Mouse (Mus musculus) embryonic fibroblast, embryonic 13.5 days (primary cell): ENCODE results near the gene Slc2a2. TPM values are rescaled to one million over a fixed set of nuclear protein-coding genes. Genes with fewer than 3 reads are reported as not detected.
"Not testable (repeated sequence)": the region's sequence is repeated elsewhere in the genome, so short reads cannot be mapped to it uniquely, and the experiment has no call there.

ENCODE experiments used
- H3K27ac ChIP-seq: 2 replicates; pipeline ENCODE4 v1.5.1; 2012; ENCODE audit warnings: low read length, control low read depth, inconsistent platforms; ENCODE audit not compliant: insufficient read depth
- H3K4me1 ChIP-seq: 2 replicates; pipeline ENCODE4 v1.6.1; 2011; ENCODE audit warnings: low read length; ENCODE audit not compliant: control insufficient read depth, insufficient read depth
- H3K4me3 ChIP-seq: 2 replicates; pipeline ENCODE4 v1.5.1; 2011; ENCODE audit warnings: mild to moderate bottlenecking, control low read depth, low read length; ENCODE audit not compliant: insufficient read depth
- CTCF ChIP-seq: IDR thresholded peaks from 2 replicates; pipeline ENCODE4 v1.5.1; 2011; ENCODE audit warnings: mild to moderate bottlenecking, control low read depth, low read length, moderate library complexity, borderline replicate concordance; ENCODE audit not compliant: insufficient read depth
- POLR2A ChIP-seq: IDR thresholded peaks from 2 replicates; pipeline ENCODE4 v1.6.1; 2011; ENCODE audit warnings: low read depth, mild to moderate bottlenecking, control low read depth, low read length, moderate library complexity
- polyA plus RNA-seq: library from polyadenylated mRNA; stranded (reverse); fragments of >200 nt; gene quantifications from 2 replicates; pipeline ENCODE4 v1.2.4, GENCODE M21; 2011; ENCODE audit warnings: low read depth; ENCODE audit not compliant: missing spikeins, insufficient read length

Gene Slc2a2
- polyA plus RNA-seq, 1 experiment, result not detected

DNA sequence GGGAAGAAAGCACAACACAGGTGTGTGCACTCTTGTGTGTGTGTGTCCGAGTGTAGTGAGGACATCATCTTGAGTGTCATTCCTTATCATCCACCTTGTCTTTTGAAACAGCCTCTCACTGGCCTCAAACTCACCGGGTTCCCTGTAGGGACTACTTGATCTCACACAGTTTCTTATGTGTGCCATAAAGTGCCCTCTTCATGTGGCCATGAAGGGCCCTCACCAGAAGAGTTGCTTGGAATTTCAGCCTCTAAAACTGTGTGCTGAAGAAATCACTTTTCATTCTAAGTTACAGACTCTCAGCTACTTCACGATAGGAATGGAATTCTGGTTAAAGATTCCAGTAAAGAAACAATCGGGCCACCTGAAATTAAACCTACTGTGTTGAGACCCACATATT is 69.2 kb downstream of the Slc2a2 start:
- no peak overlapping the region for H3K27ac ChIP-seq
- no peak overlapping the region for H3K4me3 ChIP-seq
- TF ChIP-seq CTCF, result no peak
- TF ChIP-seq POLR2A, result no peak
- no peaks in the 10 kb centered on the region for H3K4me1 ChIP-seq

DNA sequence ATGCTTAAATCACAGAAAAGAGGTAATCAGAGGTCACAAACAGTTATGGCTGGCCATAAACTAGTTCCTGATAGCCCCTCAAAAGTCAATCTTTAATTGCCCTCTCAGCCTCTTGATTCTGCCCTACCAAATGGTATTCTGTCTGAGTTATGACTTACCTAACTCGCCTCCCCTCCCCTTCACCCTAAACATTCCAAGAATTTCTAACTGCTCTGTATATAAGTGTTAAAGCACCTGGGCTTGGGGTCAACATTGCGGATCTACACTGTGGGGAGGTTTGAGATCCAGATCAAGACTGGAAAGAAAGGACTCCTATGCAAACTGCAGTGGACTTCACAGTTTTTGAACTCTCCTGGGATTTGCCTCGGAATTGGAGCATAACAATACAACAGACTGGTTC is 70.5 kb downstream of the Slc2a2 start:
- TF ChIP-seq POLR2A (no peak), CTCF (no peak)
- Histone ChIP-seq H3K27ac (no peak overlapping the region), H3K4me3 (no peak overlapping the region), H3K4me1 (no peaks in the 10 kb centered on the region)

DNA sequence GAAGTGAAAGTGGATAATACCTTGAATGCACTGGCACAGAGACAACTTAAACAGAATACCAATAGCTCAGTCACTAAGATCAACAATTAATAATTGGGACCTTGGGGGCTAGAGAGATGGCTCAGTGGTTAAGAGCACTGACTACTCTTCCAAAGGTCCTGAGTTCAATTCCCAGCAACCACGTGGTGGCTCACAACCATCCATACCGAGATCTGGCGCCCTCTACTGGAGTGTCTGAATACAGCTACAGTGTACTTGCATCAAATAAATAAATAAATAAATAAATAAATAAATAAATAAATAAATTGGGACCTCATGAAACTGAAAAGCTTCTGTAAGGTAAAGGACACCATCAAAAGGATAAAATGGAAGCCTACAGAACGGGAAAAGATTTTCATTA is 75.2 kb downstream of the Slc2a2 start:
- not testable (repeated sequence) for H3K27ac ChIP-seq, H3K4me1 ChIP-seq, H3K4me3 ChIP-seq

DNA sequence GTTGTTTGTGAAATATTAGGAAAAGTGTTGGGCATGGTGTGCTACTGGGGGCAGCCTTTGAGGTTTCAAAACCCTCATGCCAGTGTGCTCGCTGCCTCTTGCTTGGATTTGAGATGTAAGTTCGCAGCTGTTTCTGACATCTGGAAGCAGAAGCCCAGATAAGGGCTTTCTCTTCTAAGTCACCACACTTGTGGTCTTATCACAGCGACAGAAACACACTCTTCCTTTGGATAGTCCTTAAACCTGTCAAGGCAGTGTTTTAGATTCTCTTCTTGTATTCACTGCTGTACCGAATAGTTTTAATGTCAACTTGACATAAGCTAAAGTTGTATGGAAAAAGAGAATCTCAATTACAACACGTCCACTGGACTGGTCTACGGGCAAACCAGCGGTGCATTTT is 77.7 kb downstream of the Slc2a2 start:
- Histone ChIP-seq H3K4me3 (no peak overlapping the region), H3K4me1 (no peaks in the 10 kb centered on the region), H3K27ac (no peak overlapping the region)
- TF ChIP-seq POLR2A, result no peak
- TF ChIP-seq CTCF, result no peak

DNA sequence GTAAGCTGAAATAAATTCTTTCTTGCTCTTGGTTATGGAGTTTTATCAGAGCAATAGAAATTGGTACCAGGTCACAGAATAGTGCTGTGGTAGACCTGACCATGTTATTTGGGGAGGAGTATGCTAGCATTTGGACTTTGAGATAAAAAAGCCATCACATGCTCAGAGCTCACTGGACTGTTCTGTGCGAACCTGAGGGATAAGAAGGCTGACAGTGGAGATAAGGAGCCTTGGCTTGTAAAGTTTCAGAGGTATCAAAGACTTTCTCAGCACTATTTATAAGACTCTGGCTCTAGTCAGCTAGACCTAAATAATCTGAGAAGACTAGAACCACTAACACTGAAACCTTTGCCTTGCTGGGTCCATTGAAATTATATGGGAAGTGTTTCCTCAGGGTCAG is 78.3 kb downstream of the Slc2a2 start:
- no peaks in the 10 kb centered on the region for H3K4me1 ChIP-seq
- TF ChIP-seq CTCF, result no peak
- no peak for TF ChIP-seq POLR2A
- H3K27ac ChIP-seq, result no peak overlapping the region
- no peak overlapping the region for H3K4me3 ChIP-seq

DNA sequence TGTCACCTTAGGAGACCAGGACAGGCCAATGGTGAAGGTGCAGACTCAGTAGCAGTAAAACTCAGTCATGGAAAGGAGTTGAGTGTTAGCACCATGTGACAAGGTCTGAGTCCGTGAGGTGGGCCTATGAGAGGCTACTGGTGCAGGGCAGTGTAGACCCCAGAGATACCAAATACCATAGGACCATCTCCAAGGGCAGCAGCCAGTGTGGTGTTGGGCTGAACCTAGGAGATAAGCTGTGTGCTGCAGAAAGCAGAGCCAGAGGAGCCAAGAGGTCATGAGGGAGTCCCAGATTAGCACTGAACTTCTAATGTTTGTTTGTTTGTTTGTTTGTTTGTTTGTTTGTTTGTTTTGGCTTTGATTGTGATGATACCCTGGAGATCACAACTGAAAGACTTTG is 78.8 kb downstream of the Slc2a2 start:
- Histone ChIP-seq H3K4me1 (no peaks in the 10 kb centered on the region), H3K27ac (no peak overlapping the region)
- TF ChIP-seq POLR2A (no peak), CTCF (no peak)

DNA sequence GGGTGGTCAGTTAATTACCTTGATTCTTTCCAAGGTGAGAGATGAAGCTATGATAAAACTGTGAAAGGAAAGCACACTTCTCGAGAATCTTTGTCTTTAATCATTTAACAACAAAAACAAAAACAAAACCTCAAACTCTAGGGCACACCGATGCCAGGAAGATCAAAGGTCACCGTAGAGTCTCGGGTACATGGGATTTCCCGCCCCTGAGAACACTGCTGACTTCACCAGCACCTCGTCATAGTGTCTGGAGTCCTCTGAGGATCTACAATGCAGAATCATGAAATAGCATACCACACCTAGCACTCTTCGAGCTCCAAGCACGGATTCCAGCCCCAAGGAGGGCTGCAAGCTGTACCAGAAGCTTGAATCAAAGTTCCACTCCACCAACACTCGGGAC is 82.8 kb downstream of the Slc2a2 start:
- no peak overlapping the region for H3K27ac ChIP-seq
- H3K4me1 ChIP-seq, result 0 out of 2 replicates have a peak, but pooled peaks cover 3% of the 10 kb centered on the region
- TF ChIP-seq CTCF, result no peak
- no peak for TF ChIP-seq POLR2A
- no peak overlapping the region for H3K4me3 ChIP-seq

More for the DNA sequence above, 78.8 kb downstream of the Slc2a2 start:
- H3K4me3 ChIP-seq, result no peak overlapping the region

Other genes with a start within 250 kb of the Slc2a2 start
- 11.6 and 12.5 TPM in 2 replicates for gene Eif5a2, start 83.4 kb downstream of the Slc2a2 start, polyA plus RNA-seq
- 655 and 706 TPM in 2 replicates for gene Rpl22l1, start 107.5 kb downstream of the Slc2a2 start, polyA plus RNA-seq
- gene Gm1527, start 194.7 kb downstream of the Slc2a2 start, polyA plus RNA-seq, result not detected in 2 replicates